9 mouse cellular contexts compared by ENCODE assay signal in genomic region chr4:139086037-139086436, GRCm38 (mm10). TPM values are rescaled to one million over a fixed set of nuclear protein-coding genes. Genes with fewer than 3 reads are reported as not detected.
DNase-seq lines count a peak whose midpoint lies in the region; ATAC-seq lines count a peak whose summit lies in the region.
"Had no signal": no experiment of that assay in that cellular context is flagged by ENCODE, and none has a peak within 500 bp of the region (broad histone marks: within the 10 kb centered on the region; RNA-seq: fewer than 3 reads in every experiment).

No protein-coding gene starts in this region.

- H3K4me2 ChIP-seq in forebrain, embryonic 11.5 days (ENCODE audit: low read depth, low read length, severe bottlenecking), result no peak overlapping the region

- H3K9me3 ChIP-seq in forebrain, embryonic 11.5 days (ENCODE audit: control insufficient read depth, low read length), result no peaks in the 10 kb centered on the region

- peaks cover 9% of the 10 kb centered on the region for H3K4me1 ChIP-seq in forebrain, embryonic 11.5 days (replicated peaks; ENCODE audit: control insufficient read depth, insufficient read depth, low read length)

- no peak overlapping the region for H3K4me3 ChIP-seq in forebrain, embryonic 11.5 days (ENCODE audit: low read depth, low read length)

- peaks cover 8% of the 10 kb centered on the region; the same call in 1 of the 2 replicates for H3K27me3 ChIP-seq in forebrain, embryonic 11.5 days (ENCODE audit: control insufficient read depth, insufficient read depth, low read length)

- ATAC-seq in forebrain, embryonic 11.5 days (replicated peaks; ENCODE audit: low FRiP score), result 0 out of 2 replicates have a peak, but pooled peaks have one; percentile 42

- no peaks in the 10 kb centered on the region for H3K36me3 ChIP-seq in forebrain, embryonic 11.5 days (ENCODE audit: control insufficient read depth, insufficient read depth, low read length)

- WGBS in forebrain, embryonic 11.5 days, result 21% methylated on average over 5 of the region's 5 CpGs

- H3K9ac ChIP-seq in forebrain, embryonic 11.5 days (ENCODE audit: low read length), result no peak overlapping the region

- peak; percentile 81 for DNase-seq in Muller cell, postnatal 12 days (ENCODE audit: inconsistent ontology term)
- DNase-seq in brain, embryonic 18.5 days (ENCODE audit: low read depth, low spot score), result peak; percentile 69
- DNase-seq in forebrain, embryonic 11.5 days (ENCODE audit: low spot score), result peak; percentile 90
- DNase-seq in heart, postnatal 4 days, result peak; percentile 94
- peak; percentile 71 to 92 for DNase-seq in layer of hippocampus, adult 8-10 months (ENCODE audit: low spot score in 2 of 2)
- DNase-seq in lung, postnatal 25 days (ENCODE audit: low spot score), result peak; percentile 83
- DNase-seq in right cerebral cortex, postnatal 25 days, result peak; percentile 78
- DNase-seq in urinary bladder, postnatal 36 days (ENCODE audit: low spot score in 2 of 2), result peak; percentile 68 to 78

- no peak overlapping the region for H3K27ac ChIP-seq in forebrain, embryonic 11.5 days (ENCODE audit: low read depth, low read length)
- H3K27ac ChIP-seq: macrophage had no signal

RNA-seq across cellular contexts. Expression of gene Nbl1, which starts 6.8 kb away (rescaled TPM):
- polyA plus RNA-seq in forebrain, embryonic 11.5 days (2014; fragmentation: Nextera tagmentation; extraction: Ambion mirVana), result 23.9 and 24.7 TPM in 2 replicates
- total RNA-seq in heart, postnatal 4 days (2021), result 10 to 100 TPM; 19.6 to 20.8 TPM
- 10 to 100 TPM; 72.3 to 84.6 (median 79.2) TPM for total RNA-seq in layer of hippocampus, adult 8-10 months (2022)

RNA-seq across cellular contexts. Expression of gene Htr6, which starts 10.7 kb away (rescaled TPM):
- polyA plus RNA-seq in forebrain, embryonic 11.5 days (2014; fragmentation: Nextera tagmentation; extraction: Ambion mirVana), result 0.27 TPM in 1 of 2 replicates, not detected in the other
- not detected for total RNA-seq in heart, postnatal 4 days (2021)
- total RNA-seq in layer of hippocampus, adult 8-10 months (2022), result 1 to 10 TPM; 7.0 to 8.3 (median 8.0) TPM
- polyA plus RNA-seq: macrophage had no signal

RNA-seq across cellular contexts. Expression of gene Minos1, which starts 44.9 kb away (rescaled TPM):
- 344 and 387 TPM in 2 replicates for polyA plus RNA-seq in forebrain, embryonic 11.5 days (2014; fragmentation: Nextera tagmentation; extraction: Ambion mirVana)
- total RNA-seq in heart, postnatal 4 days (2021), result 100 to 1,000 TPM; 588 to 656 TPM
- total RNA-seq in layer of hippocampus, adult 8-10 months (2022), result 100 to 1,000 TPM; 187 to 234 (median 208) TPM

Comparison
In these comparisons a context has a peak if more than half of its experiments do, and no peak if none do; other contexts are left out.
1. RNA of gene Htr6, which starts 10.7 kb away (total RNA-seq): 7.0 to 8.3 TPM in layer of hippocampus, adult 8-10 months; not detected in heart, postnatal 4 days; every median in the first group is over 4 times any median in the second.
2. Peak in every context shown above with its lines, with median percentiles within 50 percentile points of each other: DNase-seq.